Mouse (Mus musculus) hindbrain, embryonic 11.5 days (tissue): ENCODE measurements at regions not wholly inside any gene's neighbourhood (a gene's known extent, or its start where the extent isn't known, plus 50 kb on each side); places are given as distances from the start of the nearest gene placed in this dataset.

ENCODE experiments used
- ATAC-seq: fragments of 200-750 bp; cut with Nextera tagmentation; 2 replicates; pipeline ENCODE4 v1.8.0; 2017; ENCODE audit warnings: mild to moderate bottlenecking, moderate TSS enrichment, moderate library complexity; ENCODE audit not compliant: low FRiP score
- DNase-seq: peaks from one replicate; pipeline ENCODE4 v3.0.0-alpha.2; 2015; ENCODE audit warnings: low spot score
- H3K27ac ChIP-seq: fragments of 300-500 bp; sonication (generic); 2 replicates; pipeline ENCODE4 v1.5.1; 2014; ENCODE audit warnings: mild to moderate bottlenecking, low read depth, low read length
- H3K27me3 ChIP-seq: fragments of 300-500 bp; sonication (generic); 2 replicates; pipeline ENCODE4 v1.6.1; 2014; ENCODE audit warnings: mild to moderate bottlenecking, low read length, moderate library complexity, mixed read lengths; ENCODE audit not compliant: control insufficient read depth, insufficient read depth
- H3K36me3 ChIP-seq: fragments of 300-500 bp; sonication (generic); 2 replicates; pipeline ENCODE4 v1.6.1; 2014; ENCODE audit warnings: mild to moderate bottlenecking, low read length, moderate library complexity, mixed read lengths; ENCODE audit not compliant: control insufficient read depth, insufficient read depth
- H3K4me1 ChIP-seq: fragments of 300-500 bp; sonication (generic); replicated peaks from 2 replicates; pipeline ENCODE4 v1.6.1; 2014; ENCODE audit warnings: low read length, mixed read lengths; ENCODE audit not compliant: control insufficient read depth, insufficient read depth
- H3K4me2 ChIP-seq: fragments of 300-500 bp; sonication (generic); replicated peaks from 2 replicates; pipeline ENCODE4 v1.6.1; 2014; ENCODE audit warnings: mild to moderate bottlenecking, low read depth, low read length
- H3K4me3 ChIP-seq: fragments of 300-500 bp; sonication (generic); 2 replicates; pipeline ENCODE4 v1.5.1; 2014; ENCODE audit warnings: low read depth, low read length
- H3K9ac ChIP-seq: fragments of 300-500 bp; sonication (generic); 2 replicates; pipeline ENCODE4 v1.6.1; 2014; ENCODE audit warnings: low read depth, low read length
- H3K9me3 ChIP-seq: fragments of 300-500 bp; sonication (generic); 2 replicates; pipeline ENCODE4 v1.6.1; 2016; ENCODE audit warnings: low read length; ENCODE audit not compliant: control insufficient read depth
- WGBS: fragments of 180-500 bp; shearing (Covaris S2); extraction: QIAGEN DNeasy Blood & Tissue Kit; methylation state at CpG from one replicate; pipeline ENCODE4 v1.1.7; 2014; 5-methylcytosine and 5-hydroxymethylcytosine counted together

- no peaks in the 10 kb centered on the region for H3K27me3 ChIP-seq
- no peak overlapping the region for H3K4me2 ChIP-seq
- DNase-seq (peak; percentile 56), ATAC-seq (no peak)
- no peak overlapping the region for H3K27ac ChIP-seq
- WGBS, result 42% methylated on average over 8 of the region's 8 CpGs
- no peak overlapping the region for H3K4me3 ChIP-seq
- H3K4me1 ChIP-seq, result no peaks in the 10 kb centered on the region
- no peaks in the 10 kb centered on the region for H3K36me3 ChIP-seq
- no peaks in the 10 kb centered on the region for H3K9me3 ChIP-seq
- no peak overlapping the region for H3K9ac ChIP-seq
Measured at GRCm38 (mm10) chrX:142534780-142535179, 144.4 kb upstream of the Acsl4 start.

DNA sequence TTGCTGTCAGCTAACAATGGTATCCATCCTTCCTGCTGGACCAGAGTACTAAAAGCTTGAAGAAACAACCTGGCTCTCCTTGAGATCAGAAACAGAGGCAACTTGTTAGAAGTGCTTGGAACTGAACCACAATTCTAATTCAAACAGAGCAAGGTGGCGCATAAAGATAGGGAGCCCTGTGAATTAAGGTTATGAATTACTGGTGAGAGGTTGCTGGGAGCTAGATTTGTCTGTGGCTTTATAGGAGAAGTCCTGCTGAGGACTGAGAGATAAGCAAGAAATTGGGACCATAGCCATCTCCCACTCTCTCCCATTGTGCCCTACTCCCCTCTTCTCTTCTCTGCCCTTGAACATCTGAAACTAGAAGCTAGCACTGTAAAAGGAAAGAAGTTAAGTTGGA lies 145.2 kb upstream of the Acsl4 start:
- Histone ChIP-seq H3K27ac (no peak overlapping the region), H3K9me3 (no peaks in the 10 kb centered on the region), H3K4me1 (no peaks in the 10 kb centered on the region), H3K4me3 (no peak overlapping the region), H3K4me2 (no peak overlapping the region), H3K36me3 (no peaks in the 10 kb centered on the region), H3K9ac (no peak overlapping the region), H3K27me3 (no peaks in the 10 kb centered on the region)
- DNase-seq (no peak), ATAC-seq (no peak)
- 100% methylated on average over 1 of the region's 1 CpGs for WGBS

DNA sequence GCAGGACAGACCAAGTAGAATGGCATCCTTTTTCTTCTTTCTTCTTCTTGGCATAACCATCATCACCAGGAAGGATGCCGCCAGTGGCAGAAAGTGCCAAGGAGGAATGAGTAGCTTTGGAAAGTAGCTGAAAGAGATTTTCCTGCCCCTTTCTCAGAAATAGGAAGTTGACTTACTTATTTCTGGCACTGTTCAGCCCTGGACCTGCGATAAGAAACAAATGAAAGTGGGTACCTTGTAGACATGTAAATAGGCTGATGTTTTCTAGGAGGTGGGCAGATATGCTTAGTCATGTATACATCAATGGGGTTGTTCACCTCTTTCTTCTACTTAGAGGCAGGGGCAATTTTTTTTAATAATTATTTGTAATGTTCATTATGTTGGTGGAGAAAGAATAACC lies 145.3 kb upstream of the Tmem164 start:
- ATAC-seq, result no peak
- H3K9me3 ChIP-seq, result no peaks in the 10 kb centered on the region
- H3K4me3 ChIP-seq, result no peak overlapping the region
- no peak for DNase-seq
- no peak overlapping the region for H3K27ac ChIP-seq
- no peak overlapping the region for H3K9ac ChIP-seq
- no peak overlapping the region for H3K4me2 ChIP-seq
- no peaks in the 10 kb centered on the region for H3K27me3 ChIP-seq
- no peaks in the 10 kb centered on the region for H3K36me3 ChIP-seq
- no peaks in the 10 kb centered on the region for H3K4me1 ChIP-seq
- WGBS, result 98% methylated on average over 2 of the region's 2 CpGs

DNA sequence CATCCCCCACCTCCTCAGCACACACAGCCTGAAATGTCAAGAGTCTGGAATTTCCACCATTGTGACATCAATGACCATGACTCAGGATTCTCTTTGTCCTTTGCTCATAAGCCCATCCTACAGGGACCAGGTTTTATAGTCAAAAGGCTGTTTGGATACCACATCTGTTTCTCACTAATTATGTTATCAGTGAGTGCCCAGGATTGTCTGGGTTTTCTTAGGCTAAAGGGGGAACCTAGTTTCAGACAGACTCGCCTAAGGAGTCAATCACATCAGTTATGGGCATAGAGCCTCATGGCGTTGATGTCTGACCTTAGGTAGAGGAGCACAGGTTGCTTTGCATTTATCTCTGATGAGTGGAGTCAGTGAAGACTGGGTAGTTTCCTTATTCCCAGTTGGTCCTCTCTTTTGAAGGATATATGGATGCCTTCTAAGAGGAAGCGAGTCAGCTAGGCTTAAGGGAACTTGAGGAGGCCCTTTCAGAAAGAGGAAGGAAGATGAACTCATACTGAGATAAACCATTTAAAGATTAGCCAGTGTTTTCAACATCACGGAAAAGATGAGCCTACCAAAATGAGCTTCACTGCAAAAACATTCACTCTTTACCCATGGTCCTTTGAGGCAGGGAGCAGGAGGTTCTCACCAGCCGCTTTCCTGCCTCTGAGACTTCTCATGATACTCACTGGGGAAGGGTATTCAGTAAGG lies 143.8 kb upstream of the Tmem164 start:
- no peaks in the 10 kb centered on the region for H3K27me3 ChIP-seq
- 87% methylated on average over 5 of the region's 5 CpGs for WGBS
- H3K4me2 ChIP-seq, result no peak overlapping the region
- no peak overlapping the region for H3K4me3 ChIP-seq
- ATAC-seq (no peak), DNase-seq (no peak)
- no peaks in the 10 kb centered on the region for H3K4me1 ChIP-seq
- H3K27ac ChIP-seq, result no peak overlapping the region
- H3K36me3 ChIP-seq, result no peaks in the 10 kb centered on the region
- H3K9ac ChIP-seq, result no peak overlapping the region
- no peaks in the 10 kb centered on the region for H3K9me3 ChIP-seq

GRCm38 (mm10) chrX:142540264-142540663 lies 140.9 kb upstream of the Tmem164 start:
- WGBS, result 15% methylated on average over 7 of the region's 7 CpGs

GRCm38 (mm10) chrX:142552196-142552595 lies 129.0 kb upstream of the Tmem164 start:
- WGBS, result 74% methylated on average over 4 of the region's 4 CpGs
- H3K27me3 ChIP-seq, result 0 out of 2 replicates have a peak, but pooled peaks cover 2% of the 10 kb centered on the region
- DNase-seq (no peak), ATAC-seq (no peak)
- H3K4me3 ChIP-seq, result no peak overlapping the region
- H3K9me3 ChIP-seq, result no peaks in the 10 kb centered on the region
- no peak overlapping the region for H3K4me2 ChIP-seq
- H3K4me1 ChIP-seq, result no peaks in the 10 kb centered on the region
- no peak overlapping the region for H3K9ac ChIP-seq
- H3K36me3 ChIP-seq, result no peaks in the 10 kb centered on the region
- no peak overlapping the region for H3K27ac ChIP-seq

More at GRCm38 (mm10) chrX:142540264-142540663, 140.9 kb upstream of the Tmem164 start:
- Histone ChIP-seq H3K4me3 (no peak overlapping the region), H3K4me1 (no peaks in the 10 kb centered on the region), H3K4me2 (no peak overlapping the region), H3K27me3 (no peaks in the 10 kb centered on the region), H3K9me3 (no peaks in the 10 kb centered on the region), H3K27ac (no peak overlapping the region), H3K36me3 (no peaks in the 10 kb centered on the region), H3K9ac (no peak overlapping the region)
- peak; percentile 59 for ATAC-seq
- DNase-seq, result peak; percentile 81

GRCm38 (mm10) chrX:142554161-142554560 lies 127.0 kb upstream of the Tmem164 start:
- DNase-seq (peak; percentile 31), ATAC-seq (no peak)
- Histone ChIP-seq H3K9ac (no peak overlapping the region), H3K4me1 (no peaks in the 10 kb centered on the region), H3K4me3 (no peak overlapping the region), H3K27ac (no peak overlapping the region), H3K36me3 (no peaks in the 10 kb centered on the region), H3K9me3 (no peaks in the 10 kb centered on the region), H3K27me3 (0 out of 2 replicates have a peak, but pooled peaks cover 2% of the 10 kb centered on the region), H3K4me2 (no peak overlapping the region)
- WGBS, result 25% methylated on average over 5 of the region's 5 CpGs

DNA sequence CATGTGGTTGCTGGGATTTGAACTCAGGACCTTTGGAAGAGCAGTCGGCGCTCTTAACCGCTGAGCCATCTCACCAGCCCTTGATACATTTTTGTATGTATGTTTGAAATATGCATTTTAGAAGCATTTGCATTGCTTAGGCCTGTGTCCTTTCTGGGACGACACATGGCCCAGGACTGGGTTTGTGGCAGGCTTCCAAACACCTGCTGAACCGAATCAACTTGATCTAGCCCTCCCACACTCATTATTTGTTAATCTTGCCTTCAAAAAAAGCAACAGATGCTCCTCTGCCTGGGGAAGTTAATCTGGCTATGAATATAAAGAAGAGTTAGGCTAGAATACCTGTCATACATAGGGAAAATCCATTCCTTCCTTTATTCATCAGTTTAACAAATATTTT lies 123.7 kb upstream of the Tmem164 start:
- WGBS, result 93% methylated on average over 5 of the region's 5 CpGs
- DNase-seq (no peak), ATAC-seq (no peak)
- Histone ChIP-seq H3K36me3 (no peaks in the 10 kb centered on the region), H3K9ac (no peak overlapping the region), H3K4me2 (no peak overlapping the region), H3K9me3 (no peaks in the 10 kb centered on the region), H3K4me1 (no peaks in the 10 kb centered on the region), H3K4me3 (no peak overlapping the region), H3K27ac (no peak overlapping the region), H3K27me3 (no peaks in the 10 kb centered on the region)

- Histone ChIP-seq H3K27ac (no peak overlapping the region), H3K4me2 (no peak overlapping the region), H3K27me3 (0 out of 2 replicates have a peak, but pooled peaks cover 3% of the 10 kb centered on the region), H3K9me3 (no peaks in the 10 kb centered on the region), H3K9ac (no peak overlapping the region), H3K36me3 (no peaks in the 10 kb centered on the region), H3K4me1 (no peaks in the 10 kb centered on the region), H3K4me3 (no peak overlapping the region)
- 61% methylated on average over 2 of the region's 2 CpGs for WGBS
- ATAC-seq, result no peak
- DNase-seq, result no peak
Measured at GRCm38 (mm10) chrX:142560209-142560912, 120.8 kb upstream of the Tmem164 start.
